Mouse (Mus musculus) cerebellum, adult 8-10 months (tissue): ENCODE data around the gene Nr4a1.
A peak's percentile ranks its signal among the peaks of the same experiment; 100 is the strongest.

Experiments used
- DNase-seq: peaks from one replicate; pipeline ENCODE4 v3.0.0; 2022

Gene Nr4a1

GRCm38 (mm10) chr15:101292012-101292411 is 37.9 kb downstream of the Nr4a1 start:
- no peak for DNase-seq

- no peak for DNase-seq
These were observed 39.1 kb downstream of the Nr4a1 start, which contains the start of gene 6030408B16Rik for GRCm38 (mm10) chr15:101293025-101293621. TSS of gene 6030408B16Rik (plus strand) at chr15:101293212.

GRCm38 (mm10) chr15:101294028-101294894 is 40.2 kb downstream of the Nr4a1 start:
- no peak for DNase-seq

- no peak for DNase-seq
These were observed 41.0 kb downstream of the Nr4a1 start for GRCm38 (mm10) chr15:101295106-101295505.

- DNase-seq: no peak
These were observed 41.5 kb downstream of the Nr4a1 start for GRCm38 (mm10) chr15:101295616-101296015.

- no peak for DNase-seq
These were observed 42.0 kb downstream of the Nr4a1 start for GRCm38 (mm10) chr15:101296091-101296490.

- DNase-seq: no peak
These were observed 43.9 kb downstream of the Nr4a1 start for GRCm38 (mm10) chr15:101297988-101298387.

GRCm38 (mm10) chr15:101298550-101298949 is 44.5 kb downstream of the Nr4a1 start:
- no peak for DNase-seq

- DNase-seq: no peak
These were observed 45.5 kb downstream of the Nr4a1 start for GRCm38 (mm10) chr15:101299480-101299960.

- DNase-seq: no peak
These were observed 46.1 kb downstream of the Nr4a1 start for GRCm38 (mm10) chr15:101300128-101300527.

GRCm38 (mm10) chr15:101302201-101302600 is 48.1 kb downstream of the Nr4a1 start:
- DNase-seq: no peak

GRCm38 (mm10) chr15:101303830-101304229 is 49.8 kb downstream of the Nr4a1 start:
- DNase-seq: no peak

GRCm38 (mm10) chr15:101306459-101306858 is 52.4 kb downstream of the Nr4a1 start:
- no peak for DNase-seq

- DNase-seq: no peak
These were observed 54.6 kb downstream of the Nr4a1 start for GRCm38 (mm10) chr15:101308440-101309348.

- DNase-seq: no peak
These were observed 55.4 kb downstream of the Nr4a1 start for GRCm38 (mm10) chr15:101309493-101309892.

- no peak for DNase-seq
These were observed 57.2 kb downstream of the Nr4a1 start for GRCm38 (mm10) chr15:101311087-101311770.

GRCm38 (mm10) chr15:101312006-101312405 is 57.9 kb downstream of the Nr4a1 start:
- no peak for DNase-seq

GRCm38 (mm10) chr15:101315378-101315777 is 61.3 kb downstream of the Nr4a1 start:
- DNase-seq: no peak

- peak; percentile 55 for DNase-seq
These were observed 61.8 kb downstream of the Nr4a1 start for GRCm38 (mm10) chr15:101315832-101316231.

GRCm38 (mm10) chr15:101316279-101316912 is 62.3 kb downstream of the Nr4a1 start:
- no peak for DNase-seq

GRCm38 (mm10) chr15:101316913-101317813 is 63.1 kb downstream of the Nr4a1 start:
- DNase-seq: no peak
